Mouse (Mus musculus): ENCODE measurements around the gene Cox18. TPM values are rescaled to one million over a fixed set of nuclear protein-coding genes. Genes with fewer than 3 reads are reported as not detected.

Gene Cox18
- total RNA-seq, 2 experiments from 2014 or later: 12.7 to 13.1 TPM

GRCm38 (mm10) chr5:90182782-90183181 lies 41.0 kb downstream of the Cox18 start:
- intact Hi-C loops (cut with DNase I): no loop called here
- no peak for DNase-seq

GRCm38 (mm10) chr5:90179094-90179493 lies 44.7 kb downstream of the Cox18 start:
- intact Hi-C loops (cut with DNase I): no loop called here
- DNase-seq: no peak

- intact Hi-C loops (cut with DNase I): no loop called here
- peak; percentile 67 to 73 for DNase-seq
Measured at GRCm38 (mm10) chr5:90178116-90178515, 45.7 kb downstream of the Cox18 start.

Other genes with a start within 250 kb of the Cox18 start
- gene Ankrd17, start 142.6 kb upstream of the Cox18 start, total RNA-seq (2021): 10 to 100 TPM; 82.1 to 82.4 TPM
- gene Gm9958, start 143.2 kb upstream of the Cox18 start, total RNA-seq (2021): 1 to 10 TPM in 1 of 2 experiments, under 1 TPM in 1; 0.86 to 1.5 TPM
- gene Alb, start 236.9 kb upstream of the Cox18 start, total RNA-seq (2021): 1 to 10 TPM in 1 of 2 experiments, under 1 TPM in 1; 0.48 to 1.8 TPM